Mouse (Mus musculus): Measurements from ENCODE around the gene Jhy. TPM values are rescaled to one million over a fixed set of nuclear protein-coding genes. Genes with fewer than 3 reads are reported as not detected.
A peak's percentile ranks its signal among the peaks of the same experiment; 100 is the strongest.

Gene Jhy
- 0.03 TPM in 1 of 2 replicates, not detected in the other for polyA plus RNA-seq (2012; rRNA removed)

DNA sequence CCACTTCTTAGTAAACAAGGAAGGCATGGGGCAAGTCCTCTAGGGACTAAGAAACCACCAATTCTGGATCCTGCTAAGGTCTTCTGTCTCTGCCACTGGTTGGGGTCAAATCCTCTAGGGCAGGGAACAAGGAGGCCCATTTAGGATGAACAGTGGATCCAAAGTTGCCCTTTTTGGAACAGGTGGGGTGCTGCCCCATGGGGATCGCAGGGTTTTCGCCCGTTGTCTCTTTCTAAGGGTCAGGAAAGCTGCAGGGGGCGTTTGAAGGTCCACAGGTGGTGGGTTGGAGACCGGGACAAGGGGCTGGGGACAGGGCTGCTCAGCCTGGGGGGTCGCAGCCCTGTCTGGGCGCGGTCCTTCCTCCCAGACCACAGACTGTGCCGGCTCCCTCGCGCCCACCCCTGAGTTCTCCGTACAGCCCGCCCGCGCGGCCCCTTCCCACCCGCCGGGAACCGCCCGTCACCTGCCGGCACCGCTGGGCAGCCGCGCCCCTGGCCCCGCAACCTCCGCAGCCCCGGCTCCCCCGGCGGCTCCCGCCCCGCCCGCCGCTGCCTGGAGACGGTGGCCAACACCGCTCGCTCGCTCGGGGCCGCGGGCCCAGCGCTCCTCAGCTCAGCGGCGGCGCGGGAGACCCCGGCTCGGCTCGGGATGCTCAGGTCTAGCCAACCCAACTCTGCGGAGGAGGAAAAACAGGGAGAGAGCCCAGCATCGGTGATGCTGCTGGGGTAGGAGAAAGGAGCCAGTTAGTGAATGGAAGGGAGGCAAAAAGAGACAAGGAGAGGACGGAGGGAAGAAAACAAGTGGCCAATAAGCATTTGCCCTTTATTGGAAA lies at the start of gene Jhy:
Gene Jhy, minus strand, starts transcription at position 533 of the 832 bp plus-strand sequence.
- Histone ChIP-seq H3K4me3 (ENCODE audit: insufficient read depth, low read depth, low read length) (no peak within 1 kb of the TSS), H3K36me3 (ENCODE audit: control insufficient read depth, insufficient read depth, low read length) (no peaks in the 10 kb centered on the region), H3K4me1 (ENCODE audit: control insufficient read depth, insufficient read depth, low read length) (no peaks in the 10 kb centered on the region), H3K27me3 (replicated peaks; ENCODE audit: control insufficient read depth, insufficient read depth, low read length) (no peaks in the 10 kb centered on the region), H3K27ac (ENCODE audit: insufficient read depth, low read depth, low read length) (no peak within 1 kb of the TSS)
- 4% methylated on average over 51 of the region's 51 CpGs for WGBS
- TF ChIP-seq POLR2A (IDR thresholded peaks at IDR 0.05; ENCODE audit: low read depth, low read length) (no peak), CTCF (conservative IDR thresholded peaks at IDR 0.05; ENCODE audit: insufficient read depth, insufficient read length, low read depth, low read length) (no peak)
- no peak for DNase-seq

DNA sequence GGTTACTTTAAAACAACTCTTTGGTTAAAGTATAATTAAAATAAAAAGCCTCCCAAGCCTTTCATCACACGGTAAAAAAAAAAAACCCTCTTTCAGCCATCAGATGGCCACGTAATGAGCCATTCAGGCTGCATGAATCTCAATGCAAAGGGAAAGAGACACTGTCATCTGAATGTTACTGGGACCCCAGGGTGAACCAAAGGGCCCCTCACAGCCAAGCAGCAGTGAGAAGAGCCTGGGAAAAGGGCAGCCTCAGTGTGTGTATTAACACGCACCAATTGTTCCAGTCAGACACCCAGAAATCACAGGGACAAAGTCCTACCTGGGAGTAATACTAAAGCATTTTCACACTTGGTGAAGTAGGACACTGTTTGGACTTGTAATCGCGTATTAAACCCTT lies 48.5 kb upstream of the Jhy start:
- TF ChIP-seq CTCF (conservative IDR thresholded peaks at IDR 0.05; ENCODE audit: insufficient read depth, insufficient read length, low read depth, low read length) (no peak), POLR2A (IDR thresholded peaks at IDR 0.05; ENCODE audit: low read depth, low read length) (no peak)

DNA sequence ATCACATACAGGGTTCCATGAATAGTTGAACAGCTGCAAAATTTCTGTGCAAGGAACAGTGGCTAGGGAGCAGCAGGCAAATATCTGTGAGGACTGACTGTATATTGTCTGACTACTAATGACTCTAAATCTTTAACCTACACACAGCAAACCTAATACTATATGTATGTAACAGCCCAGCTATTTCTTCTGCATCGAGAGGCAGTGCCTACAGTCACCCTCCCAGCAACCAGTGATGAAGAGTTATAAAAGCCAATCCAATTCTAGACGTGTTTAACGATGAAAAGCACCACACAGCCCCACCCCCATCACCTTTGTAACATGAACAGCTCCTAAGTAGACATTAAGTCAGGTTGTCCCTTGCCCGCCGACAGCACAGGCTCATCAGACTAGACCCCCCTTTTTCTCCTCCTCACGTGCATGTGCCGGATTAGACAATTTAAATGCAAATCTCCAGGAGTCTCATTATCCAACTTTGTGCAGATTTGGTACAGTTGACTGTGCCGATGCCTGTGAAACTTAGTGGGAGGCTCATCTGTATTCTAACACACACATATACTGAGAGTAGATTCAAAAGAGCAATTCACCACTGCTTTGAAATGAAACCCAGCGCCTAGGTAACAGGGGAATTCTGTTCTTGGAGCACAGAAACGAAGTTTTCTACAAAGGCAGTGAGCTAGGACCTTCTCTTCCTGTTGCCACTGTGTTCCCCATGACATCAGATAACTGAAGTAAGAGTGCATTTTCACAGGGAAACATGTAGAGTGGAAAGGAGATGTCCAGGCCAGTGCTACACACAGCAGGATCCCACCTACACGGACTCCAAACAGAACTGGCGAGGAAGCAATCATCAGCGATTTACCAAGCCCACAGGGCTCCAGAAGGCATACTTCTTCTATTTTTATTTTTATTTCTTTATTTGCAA lies 47.9 kb upstream of the Jhy start:
- WGBS = 60% methylated on average over 13 of the region's 13 CpGs
- no peak for TF ChIP-seq CTCF (conservative IDR thresholded peaks at IDR 0.05; ENCODE audit: insufficient read depth, insufficient read length, low read depth, low read length)
- TF ChIP-seq POLR2A (IDR thresholded peaks at IDR 0.05; ENCODE audit: low read depth, low read length) = no peak
- Histone ChIP-seq H3K4me1 (ENCODE audit: control insufficient read depth, insufficient read depth, low read length) (peaks cover 5% of the 10 kb centered on the region; the same call in 1 of the 2 replicates), H3K36me3 (ENCODE audit: control insufficient read depth, insufficient read depth, low read length) (no peaks in the 10 kb centered on the region), H3K27me3 (replicated peaks; ENCODE audit: control insufficient read depth, insufficient read depth, low read length) (no peaks in the 10 kb centered on the region), H3K27ac (ENCODE audit: insufficient read depth, low read depth, low read length) (no peak overlapping the region), H3K4me3 (ENCODE audit: insufficient read depth, low read depth, low read length) (no peak overlapping the region)
- no peak for DNase-seq

More for the DNA sequence above, 48.5 kb upstream of the Jhy start:
- Histone ChIP-seq H3K36me3 (ENCODE audit: control insufficient read depth, insufficient read depth, low read length) (no peaks in the 10 kb centered on the region), H3K4me3 (ENCODE audit: insufficient read depth, low read depth, low read length) (no peak overlapping the region), H3K27ac (ENCODE audit: insufficient read depth, low read depth, low read length) (no peak overlapping the region), H3K4me1 (ENCODE audit: control insufficient read depth, insufficient read depth, low read length) (peaks cover 5% of the 10 kb centered on the region; the same call in 1 of the 2 replicates), H3K27me3 (replicated peaks; ENCODE audit: control insufficient read depth, insufficient read depth, low read length) (no peaks in the 10 kb centered on the region)
- peak; percentile 23 for DNase-seq
- WGBS = 57% methylated on average over 5 of the region's 5 CpGs

DNA sequence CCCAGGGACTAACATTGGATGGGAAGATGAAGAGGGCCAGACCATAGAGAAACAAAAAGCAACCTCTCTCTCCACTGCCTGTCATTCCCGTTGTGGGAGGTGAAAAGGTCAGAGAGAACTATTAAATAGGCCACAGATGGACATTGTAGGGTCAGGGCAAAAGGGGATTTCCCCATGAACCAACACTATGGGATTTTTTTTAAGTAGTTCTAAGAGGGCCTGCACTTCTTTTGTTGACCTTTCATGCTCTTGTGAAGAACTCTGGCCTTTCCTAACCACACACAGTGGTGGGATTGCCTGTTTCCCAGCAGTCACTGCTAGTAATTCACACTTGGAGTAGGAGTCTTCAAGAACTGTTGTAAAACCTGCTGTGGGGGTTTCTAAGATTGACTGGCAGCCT lies 43.9 kb upstream of the Jhy start:
- Histone ChIP-seq H3K4me1 (ENCODE audit: control insufficient read depth, insufficient read depth, low read length) (peaks cover 2% of the 10 kb centered on the region; the same call in 1 of the 2 replicates), H3K4me3 (ENCODE audit: insufficient read depth, low read depth, low read length) (no peak overlapping the region), H3K36me3 (ENCODE audit: control insufficient read depth, insufficient read depth, low read length) (no peaks in the 10 kb centered on the region), H3K27me3 (replicated peaks; ENCODE audit: control insufficient read depth, insufficient read depth, low read length) (no peaks in the 10 kb centered on the region), H3K27ac (ENCODE audit: insufficient read depth, low read depth, low read length) (no peak overlapping the region)
- TF ChIP-seq CTCF (conservative IDR thresholded peaks at IDR 0.05; ENCODE audit: insufficient read depth, insufficient read length, low read depth, low read length) = no peak
- no peak for TF ChIP-seq POLR2A (IDR thresholded peaks at IDR 0.05; ENCODE audit: low read depth, low read length)
- WGBS = 35% methylated on average over 1 of the region's 1 CpGs
- no peak for DNase-seq

DNA sequence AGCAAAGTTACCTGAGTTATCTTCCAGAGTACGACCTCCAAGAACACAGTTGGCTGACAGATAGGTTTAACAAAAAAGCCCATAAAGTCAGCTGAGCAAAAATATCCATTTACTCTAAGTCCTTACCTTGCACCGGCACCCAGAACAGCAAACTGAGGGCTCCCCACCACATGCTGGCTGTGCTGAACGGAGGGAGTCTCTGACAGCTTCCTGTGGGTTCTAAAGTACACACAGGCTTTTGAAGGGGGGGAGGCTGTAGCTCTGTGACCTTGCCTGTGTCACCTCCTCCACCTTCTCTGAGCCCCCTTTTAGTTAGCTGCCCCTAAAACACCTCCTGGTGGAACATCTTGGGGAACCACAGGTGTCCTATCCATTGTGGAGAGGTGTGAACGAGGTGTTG lies 40.5 kb upstream of the Jhy start, which contains the start of gene Crtam:
Gene Crtam, minus strand, starts transcription at position 214 of the 400 bp plus-strand sequence.
- no peak within 1 kb of the TSS for H3K27ac ChIP-seq (ENCODE audit: insufficient read depth, low read depth, low read length)
- no peak within 1 kb of the TSS for H3K4me3 ChIP-seq (ENCODE audit: insufficient read depth, low read depth, low read length)
- 66% methylated on average over 4 of the region's 4 CpGs for WGBS
- H3K4me1 ChIP-seq (ENCODE audit: control insufficient read depth, insufficient read depth, low read length) = no peaks in the 10 kb centered on the region
- TF ChIP-seq POLR2A (IDR thresholded peaks at IDR 0.05; ENCODE audit: low read depth, low read length) = no peak
- no peak for TF ChIP-seq CTCF (conservative IDR thresholded peaks at IDR 0.05; ENCODE audit: insufficient read depth, insufficient read length, low read depth, low read length)
- no peaks in the 10 kb centered on the region for H3K27me3 ChIP-seq (replicated peaks; ENCODE audit: control insufficient read depth, insufficient read depth, low read length)
- DNase-seq = no peak
- no peaks in the 10 kb centered on the region for H3K36me3 ChIP-seq (ENCODE audit: control insufficient read depth, insufficient read depth, low read length)

DNA sequence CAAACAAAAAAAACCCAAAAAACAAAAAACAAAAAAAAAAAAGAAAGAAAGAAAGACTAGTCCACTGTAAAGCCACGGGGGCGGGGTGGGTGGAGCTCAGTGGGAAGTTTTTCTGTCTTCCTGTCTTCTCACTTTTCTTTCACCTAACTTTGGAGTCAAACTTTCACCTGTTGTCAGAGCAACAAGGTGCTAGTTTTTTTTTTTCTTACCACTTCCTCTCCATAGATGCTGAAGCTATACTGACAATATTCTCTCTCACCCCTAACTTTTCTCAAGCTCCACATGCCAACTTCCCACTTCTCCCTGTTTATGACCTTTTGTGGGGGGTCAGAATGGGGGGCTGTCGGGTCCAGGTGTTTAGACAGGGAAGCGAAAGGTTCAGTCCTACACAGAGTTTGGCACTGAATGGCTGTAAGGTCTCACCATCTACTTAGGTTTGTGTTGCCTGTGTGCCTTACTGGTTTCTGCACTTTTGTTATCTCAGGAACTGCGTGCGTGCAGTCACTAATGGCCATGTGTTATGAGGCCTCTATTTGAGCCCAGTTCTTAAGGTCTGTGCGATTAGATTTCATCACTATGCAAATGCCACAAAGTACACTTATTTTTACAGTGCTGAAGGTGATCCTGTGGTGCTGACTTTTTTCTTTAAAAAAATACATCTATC lies 33.3 kb upstream of the Jhy start:
- 83% methylated on average over 7 of the region's 7 CpGs for WGBS
- Histone ChIP-seq H3K27me3 (replicated peaks; ENCODE audit: control insufficient read depth, insufficient read depth, low read length) (no peaks in the 10 kb centered on the region; the same call in 1 of the 2 replicates), H3K27ac (ENCODE audit: insufficient read depth, low read depth, low read length) (no peak overlapping the region), H3K36me3 (ENCODE audit: control insufficient read depth, insufficient read depth, low read length) (no peaks in the 10 kb centered on the region), H3K4me1 (ENCODE audit: control insufficient read depth, insufficient read depth, low read length) (no peaks in the 10 kb centered on the region), H3K4me3 (ENCODE audit: insufficient read depth, low read depth, low read length) (no peak overlapping the region)
- no peak for TF ChIP-seq POLR2A (IDR thresholded peaks at IDR 0.05; ENCODE audit: low read depth, low read length)
- TF ChIP-seq CTCF (conservative IDR thresholded peaks at IDR 0.05; ENCODE audit: insufficient read depth, insufficient read length, low read depth, low read length) = no peak
- no peak for DNase-seq
